Mouse (Mus musculus) adrenal gland, postnatal 10 days (tissue): Measurements from ENCODE around the gene Slco6c1. TPM values are rescaled to one million over a fixed set of nuclear protein-coding genes. Genes with fewer than 3 reads are reported as not detected.

Experiments used
- DNase-seq: peaks from one replicate; pipeline ENCODE4 v3.0.0; 2021; ENCODE audit warnings: mixed read lengths
- long read RNA-seq, 2 experiments: library from polyadenylated mRNA; stranded (forward); transcript quantifications; one replicate each; pipeline ENCODE4 v2.0.0; 2021
- total RNA-seq, 2 experiments: library from RNA; stranded (reverse); gene quantifications; 2 replicates each; pipeline ENCODE4 v1.2.3; 2021

Gene Slco6c1
- total RNA-seq, result not detected
- long read RNA-seq, experiment 1, result 0 reads
- long read RNA-seq, experiment 2, result 0 reads

GRCm38 (mm10) chr1:97128201-97128600 lies at the start of gene Slco6c1:
Slco6c1 (minus strand) TSS chr1:97128301.
- DNase-seq, result no peak

GRCm38 (mm10) chr1:97038982-97039381 lies 89.1 kb downstream of the Slco6c1 start:
- DNase-seq, result no peak

GRCm38 (mm10) chr1:97038548-97038947 lies 89.6 kb downstream of the Slco6c1 start:
- peak; percentile 14 for DNase-seq

GRCm38 (mm10) chr1:97037955-97038354 lies 90.1 kb downstream of the Slco6c1 start:
- no peak for DNase-seq

- no peak for DNase-seq
Measured at GRCm38 (mm10) chr1:97021388-97021787, 106.7 kb downstream of the Slco6c1 start.

- no peak for DNase-seq
Measured at GRCm38 (mm10) chr1:97019404-97019803, 108.7 kb downstream of the Slco6c1 start.

GRCm38 (mm10) chr1:97018978-97019377 lies 109.1 kb downstream of the Slco6c1 start:
- DNase-seq, result peak; percentile 51
